In genomic region chr8:77535026-77535595, GRCm38 (mm10) we compare ENCODE assay signal across 7 mouse cellular contexts. TPM values are rescaled to one million over a fixed set of nuclear protein-coding genes. Genes with fewer than 3 reads are reported as not detected.
DNase-seq lines count a peak whose midpoint lies in the region; ATAC-seq and TF ChIP-seq lines count a peak whose summit lies in the region.

No protein-coding gene starts in this region.

- no peaks in the 10 kb centered on the region for H3K79me2 ChIP-seq in MEL (ENCODE audit: control insufficient read depth, insufficient read depth, low read length, poor library complexity)

- TF ChIP-seq EP300 in MEL (IDR thresholded peaks at IDR 0.05; ENCODE audit: low read depth in 1 of 2, low read length in 2 of 2): no peak

- H3K27me3 ChIP-seq in MEL (ENCODE audit: control insufficient read depth in 1 of 2, insufficient read depth in 2 of 2, low read length in 2 of 2): no peaks in the 10 kb centered on the region
- no peaks in the 10 kb centered on the region for H3K27me3 ChIP-seq in kidney, postnatal 0 days (ENCODE audit: insufficient read depth, low read length)
- H3K27me3 ChIP-seq in lung, embryonic 15.5 days: no peaks in the 10 kb centered on the region

- peak; percentile 57 for DNase-seq in CD4-positive helper T cell, adult 2 months (ENCODE audit: low read depth, low spot score)
- DNase-seq in MEL (ENCODE audit: low read depth, low spot score): peak; percentile 79
- peak; percentile 75 for DNase-seq in cerebellum, adult 8-10 months
- DNase-seq in gastrocnemius, adult 8-10 months (ENCODE audit: low spot score in 2 of 2): peak; percentile 42 to 44
- peak; percentile 61 for DNase-seq in kidney, postnatal 0 days (ENCODE audit: low spot score)
- DNase-seq in right cerebral cortex, postnatal 4 days: peak; percentile 37

- H3K4me2 ChIP-seq in kidney, postnatal 0 days (ENCODE audit: low read length): no peak overlapping the region
- H3K4me2 ChIP-seq in lung, embryonic 15.5 days: no peak overlapping the region

- peaks cover 14 to 22% of the 10 kb centered on the region in 2 experiments for H3K4me1 ChIP-seq in MEL (ENCODE audit: control insufficient read depth in 1 of 2, insufficient read depth in 2 of 2, low read length in 2 of 2)
- H3K4me1 ChIP-seq in kidney, postnatal 0 days (replicated peaks; ENCODE audit: insufficient read depth, low read length): no peaks in the 10 kb centered on the region
- H3K4me1 ChIP-seq in lung, embryonic 15.5 days: no peaks in the 10 kb centered on the region

- 88% methylated on average over 5 of the region's 5 CpGs for WGBS in kidney, postnatal 0 days
- 73% methylated on average over 5 of the region's 5 CpGs for WGBS in lung, embryonic 15.5 days

- TF ChIP-seq POLR2A in MEL (IDR thresholded peaks at IDR 0.05; ENCODE audit: control insufficient read depth in 1 of 2, insufficient read depth in 1 of 2, low read depth in 1 of 2, low read length in 2 of 2, poor library complexity in 1 of 2): no peak

- no peaks in the 10 kb centered on the region for H3K9me3 ChIP-seq in MEL (replicated peaks; ENCODE audit: insufficient read depth, low read length)
- no peaks in the 10 kb centered on the region for H3K9me3 ChIP-seq in kidney, postnatal 0 days (replicated peaks; ENCODE audit: low read length)
- H3K9me3 ChIP-seq in lung, embryonic 15.5 days: no peaks in the 10 kb centered on the region

- peaks cover 0 to 21% of the 10 kb centered on the region in 2 experiments; a peak in 2 of 4 replicates for H3K36me3 ChIP-seq in MEL (ENCODE audit: control insufficient read depth in 1 of 2, insufficient read depth in 2 of 2, low read length in 2 of 2)
- H3K36me3 ChIP-seq in kidney, postnatal 0 days (ENCODE audit: insufficient read depth, low read length): no peaks in the 10 kb centered on the region
- no peaks in the 10 kb centered on the region for H3K36me3 ChIP-seq in lung, embryonic 15.5 days

- peak; percentile 47 to 80 (median 59) for TF ChIP-seq CTCF in MEL (IDR thresholded peaks at IDR 0.05 in 2 of 3, conservative IDR thresholded peaks at IDR 0.05 in 1 of 3; ENCODE audit: control insufficient read depth in 1 of 3, insufficient read depth in 1 of 3, low read depth in 2 of 3, low read length in 3 of 3, poor library complexity in 1 of 3, severe bottlenecking in 1 of 3)
- peak; percentile 87 for TF ChIP-seq CTCF in kidney, postnatal 0 days (IDR thresholded peaks at IDR 0.05; ENCODE audit: low read depth)

- peak overlapping the region; percentile 77 for H3K27ac ChIP-seq in MEL (ENCODE audit: control insufficient read depth, low read depth, low read length)
- no peak overlapping the region for H3K27ac ChIP-seq in kidney, postnatal 0 days
- no peak overlapping the region for H3K27ac ChIP-seq in lung, embryonic 15.5 days

- peak overlapping the region; percentile 14 to 16 for H3K4me3 ChIP-seq in MEL (ENCODE audit: control insufficient read depth in 1 of 2, insufficient read depth in 1 of 2, low read depth in 2 of 2, low read length in 2 of 2)
- H3K4me3 ChIP-seq in kidney, postnatal 0 days (replicated peaks; ENCODE audit: low read depth, low read length): no peak overlapping the region
- no peak overlapping the region for H3K4me3 ChIP-seq in lung, embryonic 15.5 days

- peak; percentile 74; the same call in 1 of the 2 replicates for ATAC-seq in kidney, postnatal 0 days (replicated peaks; ENCODE audit: low FRiP score, low read depth)
- 0 out of 2 replicates have a peak, but pooled peaks have one; percentile 39 for ATAC-seq in lung, embryonic 15.5 days (ENCODE audit: borderline replicate concordance, extremely low read depth, low FRiP score, low TSS enrichment)

- peak; percentile 27 for TF ChIP-seq RAD21 in MEL (IDR thresholded peaks at IDR 0.05; ENCODE audit: low read depth, low read length)

- H3K9ac ChIP-seq in MEL (ENCODE audit: control insufficient read depth, low read depth, low read length, poor library complexity, severe bottlenecking): peak overlapping the region; percentile 28
- no peak overlapping the region for H3K9ac ChIP-seq in kidney, postnatal 0 days (ENCODE audit: low read depth, low read length)
- no peak overlapping the region for H3K9ac ChIP-seq in lung, embryonic 15.5 days

TF ChIP-seq in MEL, 35 proteins besides CTCF, POLR2A, EP300 and RAD21:
- TF ChIP-seq GATA1 (IDR thresholded peaks at IDR 0.05; ENCODE audit: low read depth, low read length) (peak; percentile 37; the same call in 1 of the 2 replicates), SMC3 (IDR thresholded peaks at IDR 0.05; ENCODE audit: low read depth, low read length) (peak; percentile 61), ELF1 (IDR thresholded peaks at IDR 0.05; ENCODE audit: low read depth, low read length) (no peak)

RNA-seq across cellular contexts. Expression of gene Prmt9, which starts 14.1 kb away (rescaled TPM):
- total RNA-seq in MEL (2012; rRNA removed): 17.4 and 18.6 TPM in 2 replicates
- 10 to 100 TPM; 16.0 to 54.2 TPM for polyA plus RNA-seq in MEL (2012; ENCODE audit: insufficient read depth in 1 of 2, insufficient read length in 2 of 2, low read depth in 1 of 2, low replicate concordance in 2 of 2, missing spikeins in 1 of 2)
- total RNA-seq in gastrocnemius, adult 8-10 months (2022): 1 to 10 TPM; 7.1 to 8.7 (median 8.1) TPM
- polyA plus RNA-seq in kidney, postnatal 0 days (2015; fragmentation: Nextera tagmentation; extraction: Ambion mirVana): 16.3 and 16.8 TPM in 2 replicates
- polyA plus RNA-seq in lung, embryonic 15.5 days (2015; fragmentation: Nextera tagmentation; extraction: Ambion mirVana): 18.0 and 19.5 TPM in 2 replicates

RNA-seq across cellular contexts. Expression of gene Arhgap10, which starts 17.4 kb away (rescaled TPM):
- 11.8 and 13.1 TPM in 2 replicates for total RNA-seq in MEL (2012; rRNA removed)
- 10 to 100 TPM in 1 of 2 experiments, not detected in 1; 22.8 TPM for polyA plus RNA-seq in MEL (2012; ENCODE audit: insufficient read depth in 1 of 2, insufficient read length in 2 of 2, low read depth in 1 of 2, low replicate concordance in 2 of 2, missing spikeins in 1 of 2)
- 10 to 100 TPM; 38.4 to 43.4 (median 41.2) TPM for total RNA-seq in gastrocnemius, adult 8-10 months (2022)
- 26.6 and 28.5 TPM in 2 replicates for polyA plus RNA-seq in kidney, postnatal 0 days (2015; fragmentation: Nextera tagmentation; extraction: Ambion mirVana)
- polyA plus RNA-seq in lung, embryonic 15.5 days (2015; fragmentation: Nextera tagmentation; extraction: Ambion mirVana): 23.0 and 23.8 TPM in 2 replicates

Comparison
In these comparisons a context has a peak if more than half of its experiments do, and no peak if none do; other contexts are left out.
1. H3K4me3 ChIP-seq: peak in MEL (2 of 2); none in kidney, postnatal 0 days (single experiment) and lung, embryonic 15.5 days (single experiment).
2. Peak in every context shown above with its lines, with median percentiles within 50 percentile points of each other: DNase-seq.